Mouse (Mus musculus) left cerebral cortex, postnatal 4 days (tissue): Measurements from ENCODE around the gene Nubp2. TPM values are rescaled to one million over a fixed set of nuclear protein-coding genes. Genes with fewer than 3 reads are reported as not detected.

Experiments used
- total RNA-seq, 2 experiments: library from RNA; stranded (reverse); gene quantifications; 2 replicates each; pipeline ENCODE4 v1.2.3; 2021

Gene Nubp2
- total RNA-seq, 2 experiments from 2014 or later = 35.9 to 39.3 TPM

Other genes starting within 250 kb of the Nubp2 start
- 10 to 100 TPM; 40.2 to 43.6 TPM for gene Slc9a3r2, start 236.0 kb downstream of the Nubp2 start, total RNA-seq
- gene Npw, start 227.9 kb downstream of the Nubp2 start, total RNA-seq = under 1 TPM in 1 of 2 experiments, not detected in 1; 0.66 TPM
- 10 to 100 TPM; 45.5 to 48.5 TPM for gene Zfp598, start 216.7 kb downstream of the Nubp2 start, total RNA-seq
- gene Syngr3, start 196.4 kb downstream of the Nubp2 start, total RNA-seq = 100 to 1,000 TPM; 164 to 176 TPM
- 10 to 100 TPM; 21.0 to 22.7 TPM for gene Gfer, start 190.2 kb downstream of the Nubp2 start, total RNA-seq
- 1 to 10 TPM; 5.6 to 7.2 TPM for gene Noxo1, start 190.1 kb downstream of the Nubp2 start, total RNA-seq
- gene Tbl3, start 178.7 kb downstream of the Nubp2 start, total RNA-seq = 10 to 100 TPM; 34.8 to 36.6 TPM
- not detected for gene Rnf151, start 168.3 kb downstream of the Nubp2 start, total RNA-seq
- 100 to 1,000 TPM; 619 to 676 TPM for gene Rps2, start 168.2 kb downstream of the Nubp2 start, total RNA-seq
- gene Ndufb10, start 161.9 kb downstream of the Nubp2 start, total RNA-seq = 100 to 1,000 TPM; 130 to 145 TPM
- not detected for gene Rpl3l, start 158.5 kb downstream of the Nubp2 start, total RNA-seq
- 10 to 100 TPM; 36.6 to 42.7 TPM for gene Msrb1, start 149.7 kb downstream of the Nubp2 start, total RNA-seq
- gene Hs3st6, start 133.4 kb downstream of the Nubp2 start, total RNA-seq = not detected
- gene Meiob, start 82.1 kb downstream of the Nubp2 start, total RNA-seq = not detected
- gene Hagh, start 46.2 kb downstream of the Nubp2 start, total RNA-seq = 10 to 100 TPM; 48.0 to 50.0 TPM
- gene Fahd1, start 36.0 kb downstream of the Nubp2 start, total RNA-seq = 10 to 100 TPM; 13.1 to 13.8 TPM
- gene Igfals, start 20.4 kb downstream of the Nubp2 start, total RNA-seq = under 1 TPM in 1 of 2 experiments, not detected in 1; 0.22 TPM
- gene Spsb3, start 294 bp upstream of the Nubp2 start, total RNA-seq = 10 to 100 TPM; 43.6 to 46.0 TPM
- gene Eme2, start 8.7 kb upstream of the Nubp2 start, total RNA-seq = 10 to 100 TPM; 36.2 to 36.4 TPM
- 10 to 100 TPM; 48.9 to 50.0 TPM for gene Mrps34, start 8.8 kb upstream of the Nubp2 start, total RNA-seq
- 10 to 100 TPM; 38.7 to 43.0 TPM for gene Nme3, start 10.2 kb upstream of the Nubp2 start, total RNA-seq
- gene Mapk8ip3, start 50.6 kb upstream of the Nubp2 start, total RNA-seq = 100 to 1,000 TPM; 255 to 270 TPM
- gene Jpt2, start 74.3 kb upstream of the Nubp2 start, total RNA-seq = 10 to 100 TPM; 31.5 to 37.2 TPM
- 10 to 100 TPM; 27.7 to 29.0 TPM for gene Cramp1l, start 129.4 kb upstream of the Nubp2 start, total RNA-seq
- 10 to 100 TPM; 29.9 to 32.2 TPM for gene Ift140, start 129.7 kb upstream of the Nubp2 start, total RNA-seq
- gene Tmem204, start 197.2 kb upstream of the Nubp2 start, total RNA-seq = 1 to 10 TPM; 5.4 to 6.7 TPM
- gene Telo2, start 229.6 kb upstream of the Nubp2 start, total RNA-seq = 10 to 100 TPM; 58.3 to 59.3 TPM
- gene Ptx4, start 234.4 kb upstream of the Nubp2 start, total RNA-seq = under 1 TPM; 0.32 to 0.34 TPM
- gene Clcn7, start 247.0 kb upstream of the Nubp2 start, total RNA-seq = 10 to 100 TPM; 40.9 to 42.5 TPM